Comparison of ENCODE assay signal across 8 mouse cellular contexts in genomic region chr11:74898517-74898827, GRCm38 (mm10). TPM values are rescaled to one million over a fixed set of nuclear protein-coding genes. Genes with fewer than 3 reads are reported as not detected.
A peak's percentile ranks its signal among the peaks of the same experiment; 100 is the strongest.
DNase-seq lines count a peak whose midpoint lies in the region; ATAC-seq and TF ChIP-seq lines count a peak whose summit lies in the region.

No protein-coding gene starts in this region.

- H3K9ac ChIP-seq in heart, postnatal 0 days (replicated peaks; ENCODE audit: low read depth, low read length): peak overlapping the region; percentile 63
- H3K9ac ChIP-seq in MEL (ENCODE audit: control insufficient read depth, low read depth, low read length, poor library complexity, severe bottlenecking): peak overlapping the region; percentile 86

- TF ChIP-seq CTCF in heart, postnatal 0 days (IDR thresholded peaks at IDR 0.05; ENCODE audit: low read depth): no peak
- TF ChIP-seq CTCF in MEL (IDR thresholded peaks at IDR 0.05 in 2 of 3, conservative IDR thresholded peaks at IDR 0.05 in 1 of 3; ENCODE audit: control insufficient read depth in 1 of 3, insufficient read depth in 1 of 3, low read depth in 2 of 3, low read length in 3 of 3, poor library complexity in 1 of 3, severe bottlenecking in 1 of 3): no peak

- H3K36me3 ChIP-seq in heart, postnatal 0 days (replicated peaks; ENCODE audit: control insufficient read depth, insufficient read depth, low read length): peaks cover 40% of the 10 kb centered on the region
- H3K36me3 ChIP-seq in MEL (ENCODE audit: control insufficient read depth in 1 of 2, insufficient read depth in 2 of 2, low read length in 2 of 2): peaks cover 38 to 40% of the 10 kb centered on the region in 2 experiments
- peaks cover 42% of the 10 kb centered on the region for H3K36me3 ChIP-seq in hindbrain, embryonic 10.5 days
- H3K36me3 ChIP-seq in midbrain, embryonic 10.5 days: peaks cover 43% of the 10 kb centered on the region

- no peak for ATAC-seq in heart, postnatal 0 days (ENCODE audit: insufficient read depth, low read depth)

- peaks cover 61% of the 10 kb centered on the region for H3K79me2 ChIP-seq in MEL (ENCODE audit: control insufficient read depth, insufficient read depth, low read length, poor library complexity)

- DNase-seq in heart, postnatal 0 days (ENCODE audit: low spot score): no peak
- no peak for DNase-seq in heart, adult 11 months
- DNase-seq in MEL (ENCODE audit: low read depth, low spot score): no peak
- no peak for DNase-seq in hindbrain, embryonic 10.5 days (ENCODE audit: low spot score)
- no peak for DNase-seq in midbrain, embryonic 10.5 days (ENCODE audit: low spot score)
- DNase-seq in frontal cortex, postnatal 25 days (ENCODE audit: low spot score in 2 of 2): no peak
- DNase-seq in cerebellum, postnatal 14 days: no peak
- no peak for DNase-seq in kidney, adult 11 months

- WGBS in heart, postnatal 0 days: under 1% methylated on average over 7 of the region's 7 CpGs
- WGBS in hindbrain, embryonic 10.5 days: under 1% methylated on average over 7 of the region's 7 CpGs
- WGBS in midbrain, embryonic 10.5 days: under 1% methylated on average over 7 of the region's 7 CpGs

- H3K27me3 ChIP-seq in heart, postnatal 0 days (ENCODE audit: control insufficient read depth, insufficient read depth, low read length): no peaks in the 10 kb centered on the region
- H3K27me3 ChIP-seq in MEL (ENCODE audit: control insufficient read depth in 1 of 2, insufficient read depth in 2 of 2, low read length in 2 of 2): no peaks in the 10 kb centered on the region
- no peaks in the 10 kb centered on the region for H3K27me3 ChIP-seq in hindbrain, embryonic 10.5 days (ENCODE audit: insufficient read depth, poor library complexity, severe bottlenecking)
- no peaks in the 10 kb centered on the region for H3K27me3 ChIP-seq in midbrain, embryonic 10.5 days (ENCODE audit: low read depth, poor library complexity, severe bottlenecking)

- peak overlapping the region; percentile 60; the same call in 1 of the 2 replicates for H3K27ac ChIP-seq in heart, postnatal 0 days (ENCODE audit: low read depth)
- H3K27ac ChIP-seq in MEL (ENCODE audit: control insufficient read depth, low read depth, low read length): peak overlapping the region; percentile 56
- H3K27ac ChIP-seq in hindbrain, embryonic 10.5 days: peak overlapping the region; percentile 93
- peak overlapping the region; percentile 91 for H3K27ac ChIP-seq in midbrain, embryonic 10.5 days (replicated peaks)

- no peak for TF ChIP-seq EP300 in heart, postnatal 0 days (IDR thresholded peaks at IDR 0.05; ENCODE audit: low read depth)
- no peak for TF ChIP-seq EP300 in MEL (IDR thresholded peaks at IDR 0.05; ENCODE audit: low read depth in 1 of 2, low read length in 2 of 2)

- no peaks in the 10 kb centered on the region for H3K9me3 ChIP-seq in heart, postnatal 0 days (replicated peaks; ENCODE audit: control insufficient read depth, low read length)
- H3K9me3 ChIP-seq in MEL (replicated peaks; ENCODE audit: insufficient read depth, low read length): no peaks in the 10 kb centered on the region
- no peaks in the 10 kb centered on the region for H3K9me3 ChIP-seq in hindbrain, embryonic 10.5 days
- no peaks in the 10 kb centered on the region for H3K9me3 ChIP-seq in midbrain, embryonic 10.5 days (replicated peaks)

- TF ChIP-seq RAD21 in MEL (IDR thresholded peaks at IDR 0.05; ENCODE audit: low read depth, low read length): no peak

- peaks cover 7% of the 10 kb centered on the region; the same call in 1 of the 2 replicates for H3K4me1 ChIP-seq in heart, postnatal 0 days (ENCODE audit: control insufficient read depth, insufficient read depth)
- H3K4me1 ChIP-seq in MEL (ENCODE audit: control insufficient read depth in 1 of 2, insufficient read depth in 2 of 2, low read length in 2 of 2): peaks cover 6 to 18% of the 10 kb centered on the region in 2 experiments
- peaks cover 33% of the 10 kb centered on the region for H3K4me1 ChIP-seq in hindbrain, embryonic 10.5 days (replicated peaks)
- peaks cover 31% of the 10 kb centered on the region for H3K4me1 ChIP-seq in midbrain, embryonic 10.5 days

- peak overlapping the region; percentile 91 for H3K4me2 ChIP-seq in heart, postnatal 0 days (ENCODE audit: low read depth, low read length)

- TF ChIP-seq POLR2A in MEL (IDR thresholded peaks at IDR 0.05; ENCODE audit: control insufficient read depth in 1 of 2, insufficient read depth in 1 of 2, low read depth in 1 of 2, low read length in 2 of 2, poor library complexity in 1 of 2): no peak

- H3K4me3 ChIP-seq in heart, postnatal 0 days (ENCODE audit: low read depth, low read length): peak overlapping the region; percentile 69
- peak overlapping the region; percentile 80 to 86 for H3K4me3 ChIP-seq in MEL (ENCODE audit: control insufficient read depth in 1 of 2, insufficient read depth in 1 of 2, low read depth in 2 of 2, low read length in 2 of 2)
- H3K4me3 ChIP-seq in hindbrain, embryonic 10.5 days: peak overlapping the region; percentile 92
- peak overlapping the region; percentile 85 for H3K4me3 ChIP-seq in midbrain, embryonic 10.5 days

TF ChIP-seq in MEL, 35 proteins besides CTCF, POLR2A, EP300 and RAD21:
- TF ChIP-seq POLR2AphosphoS5 (IDR thresholded peaks at IDR 0.05; ENCODE audit: borderline replicate concordance, low read depth, low read length): no peak
- TF ChIP-seq NELFE (IDR thresholded peaks at IDR 0.05; ENCODE audit: low read depth, low read length): no peak
- no peak for TF ChIP-seq ZNF384 (IDR thresholded peaks at IDR 0.05; ENCODE audit: low read depth, low read length)
- peak; percentile 50; the same call in 1 of the 2 replicates for TF ChIP-seq MAX (IDR thresholded peaks at IDR 0.05; ENCODE audit: low read length)
- peak; percentile 93 for TF ChIP-seq MXI1 (IDR thresholded peaks at IDR 0.05; ENCODE audit: low read depth, low read length)
- TF ChIP-seq UBTF (IDR thresholded peaks at IDR 0.05; ENCODE audit: borderline replicate concordance, insufficient read depth, low read depth, low read length): no peak

RNA-seq across cellular contexts. Expression of gene Tsr1, which starts 0.6 kb away (rescaled TPM):
- 17.5 and 20.9 TPM in 2 replicates for total RNA-seq in heart, postnatal 0 days (2014; rRNA removed; ENCODE audit: low replicate concordance)
- polyA plus RNA-seq in heart, postnatal 0 days (2015; fragmentation: Nextera tagmentation; extraction: Ambion mirVana): 11.2 and 13.3 TPM in 2 replicates
- 165 and 178 TPM in 2 replicates for total RNA-seq in MEL (2012; rRNA removed)
- polyA plus RNA-seq in MEL (2012; ENCODE audit: insufficient read depth in 1 of 2, insufficient read length in 2 of 2, low read depth in 1 of 2, low replicate concordance in 2 of 2, missing spikeins in 1 of 2): 100 to 1,000 TPM; 123 to 129 TPM
- 35.9 and 47.5 TPM in 2 replicates for polyA plus RNA-seq in hindbrain, embryonic 10.5 days (2016; fragmentation: Nextera tagmentation; extraction: Ambion mirVana)
- polyA plus RNA-seq in midbrain, embryonic 10.5 days (2016; fragmentation: Nextera tagmentation; extraction: Ambion mirVana): 46.3 and 49.7 TPM in 2 replicates

RNA-seq across cellular contexts. Expression of gene Sgsm2, which starts 1.6 kb away (rescaled TPM):
- 9.2 and 11.7 TPM in 2 replicates for total RNA-seq in heart, postnatal 0 days (2014; rRNA removed; ENCODE audit: low replicate concordance)
- 2.3 and 2.5 TPM in 2 replicates for polyA plus RNA-seq in heart, postnatal 0 days (2015; fragmentation: Nextera tagmentation; extraction: Ambion mirVana)
- total RNA-seq in MEL (2012; rRNA removed): 7.2 and 8.0 TPM in 2 replicates
- 10 to 100 TPM in 1 of 2 experiments, not detected in 1; 15.1 TPM for polyA plus RNA-seq in MEL (2012; ENCODE audit: insufficient read depth in 1 of 2, insufficient read length in 2 of 2, low read depth in 1 of 2, low replicate concordance in 2 of 2, missing spikeins in 1 of 2)
- polyA plus RNA-seq in hindbrain, embryonic 10.5 days (2016; fragmentation: Nextera tagmentation; extraction: Ambion mirVana): 7.8 and 10.7 TPM in 2 replicates
- polyA plus RNA-seq in midbrain, embryonic 10.5 days (2016; fragmentation: Nextera tagmentation; extraction: Ambion mirVana): 7.6 and 9.5 TPM in 2 replicates

RNA-seq across cellular contexts. Expression of gene Smg6, which starts 27.2 kb away (rescaled TPM):
- 15.7 and 21.1 TPM in 2 replicates for total RNA-seq in heart, postnatal 0 days (2014; rRNA removed; ENCODE audit: low replicate concordance)
- polyA plus RNA-seq in heart, postnatal 0 days (2015; fragmentation: Nextera tagmentation; extraction: Ambion mirVana): 6.9 and 7.1 TPM in 2 replicates
- 11.6 and 13.6 TPM in 2 replicates for total RNA-seq in MEL (2012; rRNA removed)
- 10 to 100 TPM in 1 of 2 experiments, not detected in 1; 19.0 TPM for polyA plus RNA-seq in MEL (2012; ENCODE audit: insufficient read depth in 1 of 2, insufficient read length in 2 of 2, low read depth in 1 of 2, low replicate concordance in 2 of 2, missing spikeins in 1 of 2)
- 18.7 and 19.2 TPM in 2 replicates for polyA plus RNA-seq in hindbrain, embryonic 10.5 days (2016; fragmentation: Nextera tagmentation; extraction: Ambion mirVana)
- 17.8 and 20.7 TPM in 2 replicates for polyA plus RNA-seq in midbrain, embryonic 10.5 days (2016; fragmentation: Nextera tagmentation; extraction: Ambion mirVana)

RNA-seq across cellular contexts. Expression of gene Srr, which starts 27.3 kb away (rescaled TPM):
- 16.3 and 34.0 TPM in 2 replicates for total RNA-seq in heart, postnatal 0 days (2014; rRNA removed; ENCODE audit: low replicate concordance)
- 14.5 and 15.8 TPM in 2 replicates for polyA plus RNA-seq in heart, postnatal 0 days (2015; fragmentation: Nextera tagmentation; extraction: Ambion mirVana)
- 4.1 and 5.2 TPM in 2 replicates for total RNA-seq in MEL (2012; rRNA removed)
- polyA plus RNA-seq in MEL (2012; ENCODE audit: insufficient read depth in 1 of 2, insufficient read length in 2 of 2, low read depth in 1 of 2, low replicate concordance in 2 of 2, missing spikeins in 1 of 2): 1 to 10 TPM in 1 of 2 experiments, not detected in 1; 6.8 TPM
- polyA plus RNA-seq in hindbrain, embryonic 10.5 days (2016; fragmentation: Nextera tagmentation; extraction: Ambion mirVana): 17.6 and 24.4 TPM in 2 replicates
- 14.4 and 19.5 TPM in 2 replicates for polyA plus RNA-seq in midbrain, embryonic 10.5 days (2016; fragmentation: Nextera tagmentation; extraction: Ambion mirVana)
